Mouse (Mus musculus) layer of hippocampus, adult 11-12 months (tissue): ENCODE results near the gene Pkhd1.
"Not testable (repeated sequence)": the region's sequence is repeated elsewhere in the genome, so short reads cannot be mapped to it uniquely, and the experiment has no call there.

ENCODE experiments used
- DNase-seq: peaks from one replicate; pipeline ENCODE4 v3.0.0; 2022; ENCODE audit warnings: low spot score

Gene Pkhd1

DNA sequence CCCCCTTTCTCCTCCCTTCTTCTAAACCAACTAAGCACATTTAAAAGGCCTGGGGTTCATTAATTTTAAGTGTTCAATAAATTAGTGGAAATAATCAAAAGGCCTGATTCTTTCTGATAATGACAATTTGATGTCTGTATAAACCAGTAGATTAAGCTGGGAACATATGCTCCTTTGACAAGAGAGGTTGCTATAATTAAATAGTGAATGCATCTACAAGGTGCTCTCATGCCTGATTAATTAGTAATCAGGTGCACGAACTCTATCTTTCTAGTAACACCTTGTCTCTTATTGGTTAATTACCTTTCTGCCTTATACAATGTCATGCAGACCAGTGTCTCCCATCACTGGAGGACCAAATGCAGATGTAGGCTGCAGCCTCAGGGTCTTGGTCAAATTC is 329.2 kb downstream of the Pkhd1 start:
- no peak for DNase-seq

DNA sequence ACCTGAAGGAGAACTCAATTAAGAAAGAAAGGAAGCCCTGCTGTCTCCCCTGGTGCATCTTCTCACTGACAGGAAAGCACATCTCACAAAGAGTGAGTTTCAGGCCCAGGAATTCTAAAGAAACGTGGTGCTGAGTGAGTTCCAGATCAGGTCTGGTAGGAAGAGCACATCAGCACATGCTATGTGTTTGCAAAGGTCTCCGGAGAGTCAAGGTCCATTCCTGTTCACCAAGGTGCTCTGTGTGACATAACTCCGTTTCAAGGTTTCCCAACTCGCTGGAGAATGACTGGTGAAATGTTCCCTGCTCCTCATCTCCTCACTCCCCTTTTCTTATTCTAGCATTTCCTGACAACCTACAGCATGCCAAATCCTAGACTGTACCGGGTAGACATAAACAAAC is 357.5 kb downstream of the Pkhd1 start:
- DNase-seq: no peak

DNA sequence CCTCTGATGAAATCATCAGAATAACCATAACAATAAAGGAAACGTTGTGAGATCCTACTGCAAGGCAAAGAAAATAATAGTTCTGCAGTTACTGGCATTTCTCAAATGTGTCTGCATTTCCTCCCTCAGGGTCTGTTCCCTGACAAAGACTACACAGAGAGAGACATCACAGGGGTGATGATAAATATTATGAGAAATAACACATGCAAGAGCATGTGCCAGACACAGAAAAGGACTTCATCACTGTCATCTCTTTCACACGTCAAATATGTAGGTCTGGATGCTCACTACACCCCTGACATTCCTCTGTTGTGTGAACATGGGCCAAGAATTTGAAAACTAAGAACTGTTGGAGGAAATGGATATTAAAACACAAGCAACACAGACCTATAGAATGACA is 369.7 kb downstream of the Pkhd1 start:
- no peak for DNase-seq

DNA sequence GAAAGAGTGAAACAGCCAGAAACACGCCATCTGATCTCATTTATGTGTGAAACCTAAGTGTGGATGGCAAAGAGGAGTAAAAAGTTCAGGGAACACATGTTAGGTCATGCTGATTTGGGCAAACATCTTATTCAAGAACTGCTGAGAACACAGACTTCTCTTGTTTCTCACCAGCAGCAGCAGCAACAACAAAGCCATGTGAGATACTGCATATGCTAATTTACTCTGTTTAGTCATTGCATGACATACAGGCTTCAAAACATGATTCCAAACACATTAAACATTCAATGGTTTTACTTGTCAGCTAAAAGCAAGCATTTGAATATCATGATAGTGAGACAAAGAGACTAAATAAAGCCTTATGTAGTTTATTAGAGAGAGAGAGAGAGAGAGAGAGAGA is 401.2 kb downstream of the Pkhd1 start:
- no peak for DNase-seq

DNA sequence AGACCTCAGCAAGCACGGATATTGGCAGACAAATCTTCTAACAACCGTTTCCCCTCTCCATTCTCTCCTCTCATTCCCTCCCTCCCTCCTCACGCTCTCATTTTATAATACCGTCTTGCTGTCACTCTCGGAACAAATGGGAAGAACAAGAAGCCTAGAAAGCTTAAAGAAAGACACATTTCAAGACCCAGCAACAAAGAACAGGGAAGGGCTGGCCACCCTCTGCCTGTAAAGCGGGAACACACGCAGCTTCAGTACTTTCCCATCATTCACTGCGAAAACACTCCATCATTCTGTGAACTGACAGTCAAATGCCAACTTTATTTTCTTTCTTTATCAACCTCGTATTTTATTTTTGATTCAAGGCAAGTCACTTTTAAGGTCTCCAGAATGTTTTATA is 427.4 kb downstream of the Pkhd1 start:
- no peak for DNase-seq

DNA sequence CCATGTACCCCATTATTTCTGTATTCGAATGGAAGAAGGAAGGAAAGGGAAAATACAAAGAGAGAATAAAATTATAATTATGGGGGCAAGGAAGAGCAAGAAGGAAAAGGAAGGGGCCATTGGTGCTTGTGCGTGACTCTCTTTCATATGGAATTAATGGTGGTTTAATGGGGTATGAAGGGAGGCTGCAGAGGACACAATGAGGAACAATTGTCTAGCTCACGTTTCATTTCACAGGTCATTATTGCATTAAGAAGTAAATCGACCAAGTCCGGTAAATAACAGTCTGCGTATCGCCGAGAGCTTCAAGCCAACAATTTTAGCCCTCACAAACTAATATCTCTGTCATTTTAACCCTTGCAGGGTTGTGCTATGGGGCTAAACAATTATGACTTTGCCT is 437.7 kb downstream of the Pkhd1 start:
- DNase-seq: no peak

DNA sequence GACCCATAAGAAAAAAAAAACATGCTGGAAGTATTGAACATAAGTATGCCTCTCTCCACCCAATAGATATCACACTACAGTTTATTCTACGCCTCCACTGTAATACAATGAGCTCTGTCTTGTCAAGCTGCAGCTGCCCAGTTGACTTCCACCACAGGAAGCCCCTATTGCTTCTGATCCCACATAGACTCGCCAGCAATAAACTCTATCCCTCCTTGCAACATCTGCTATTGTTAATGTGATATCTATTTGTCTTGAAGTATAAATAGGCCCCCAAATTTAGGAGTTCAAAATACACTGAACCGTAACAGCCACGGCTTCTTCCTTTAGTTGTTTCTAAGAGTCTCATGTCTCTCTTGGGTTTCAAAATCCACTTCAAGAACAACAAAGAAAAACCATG is 446.7 kb downstream of the Pkhd1 start:
- DNase-seq: no peak

DNA sequence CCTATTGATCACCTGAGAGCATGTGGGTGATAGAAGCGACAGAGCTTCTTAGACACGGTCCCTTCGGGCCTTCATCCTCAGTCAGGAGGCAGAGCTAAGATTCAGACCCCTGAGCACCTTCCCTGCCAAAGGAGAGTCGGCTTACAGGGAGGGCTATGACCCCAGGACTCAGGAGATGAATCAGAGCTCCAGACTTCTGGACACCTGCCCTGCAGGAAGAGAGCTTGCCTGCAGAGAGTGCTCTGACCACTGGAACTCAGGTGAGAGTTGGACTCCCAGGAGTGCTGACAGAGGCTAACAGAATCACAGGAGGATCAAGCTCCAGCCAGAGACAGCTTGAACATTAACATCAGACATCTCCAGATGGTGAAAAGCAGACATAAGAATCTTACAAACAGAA is 467.2 kb downstream of the Pkhd1 start:
- DNase-seq: not testable (repeated sequence)

DNA sequence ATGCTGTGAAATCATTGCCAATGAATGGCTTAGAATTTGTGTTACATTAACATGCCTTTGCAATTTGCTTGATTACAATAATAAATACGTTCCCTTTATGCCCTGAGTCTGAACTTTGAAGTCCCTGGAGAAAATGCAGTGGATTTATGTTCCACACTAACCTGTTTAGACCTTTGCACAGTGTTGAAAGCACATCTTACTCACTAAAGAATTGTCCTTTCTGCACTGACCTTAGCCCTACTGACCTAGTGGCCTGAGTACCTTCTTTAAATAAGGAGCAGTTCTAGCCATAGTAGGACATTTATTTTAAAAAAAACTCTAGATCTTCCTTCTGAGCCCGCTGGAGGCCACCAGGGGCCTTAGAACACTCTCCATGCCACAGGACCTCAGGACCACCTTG is 467.8 kb downstream of the Pkhd1 start:
- no peak for DNase-seq

DNA sequence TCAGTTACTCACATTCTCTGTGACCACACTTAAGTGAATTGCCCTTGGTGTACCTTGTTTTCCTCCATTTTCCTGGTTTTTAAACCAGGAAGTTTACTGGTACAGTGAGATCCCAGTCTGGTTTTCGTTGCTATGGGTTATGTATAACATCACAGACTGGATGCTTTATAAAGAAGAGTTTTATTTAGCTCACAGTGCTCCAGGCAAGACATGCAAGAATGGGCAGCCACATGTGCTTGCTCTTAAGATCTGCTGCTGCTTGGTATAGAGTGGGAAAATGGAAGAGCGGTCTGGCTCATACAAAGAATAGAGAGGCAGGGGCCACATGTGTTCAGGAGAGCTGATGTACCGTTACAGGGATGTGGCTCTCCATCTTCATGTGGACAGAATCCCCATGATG is 481.7 kb downstream of the Pkhd1 start:
- DNase-seq: no peak

DNA sequence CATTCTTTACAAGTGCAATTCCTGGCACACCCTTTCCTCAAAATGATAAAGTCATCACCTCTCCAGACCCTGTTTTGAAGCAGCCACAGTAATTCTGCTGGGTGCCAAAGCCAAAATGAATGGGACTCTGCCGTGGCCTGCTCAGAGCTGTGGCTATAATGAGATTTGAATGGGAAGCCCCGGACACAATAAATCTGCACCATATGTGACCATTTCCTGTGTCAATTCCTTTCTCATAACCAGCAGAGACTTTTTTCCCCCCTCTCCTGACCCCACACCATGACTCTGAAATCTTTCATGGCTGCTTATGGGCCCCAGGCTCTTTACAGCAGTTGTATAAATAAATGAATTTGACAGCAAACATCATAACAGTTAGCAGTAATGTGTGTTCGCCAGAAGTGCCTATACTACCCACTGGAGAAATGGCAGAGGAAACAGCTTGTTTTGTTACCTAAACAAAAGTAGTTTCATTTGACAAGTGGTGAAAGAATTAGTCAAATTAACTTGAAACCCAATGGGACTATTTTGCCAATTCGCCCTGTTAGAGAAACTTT is 482.7 kb downstream of the Pkhd1 start:
- DNase-seq: no peak

DNA sequence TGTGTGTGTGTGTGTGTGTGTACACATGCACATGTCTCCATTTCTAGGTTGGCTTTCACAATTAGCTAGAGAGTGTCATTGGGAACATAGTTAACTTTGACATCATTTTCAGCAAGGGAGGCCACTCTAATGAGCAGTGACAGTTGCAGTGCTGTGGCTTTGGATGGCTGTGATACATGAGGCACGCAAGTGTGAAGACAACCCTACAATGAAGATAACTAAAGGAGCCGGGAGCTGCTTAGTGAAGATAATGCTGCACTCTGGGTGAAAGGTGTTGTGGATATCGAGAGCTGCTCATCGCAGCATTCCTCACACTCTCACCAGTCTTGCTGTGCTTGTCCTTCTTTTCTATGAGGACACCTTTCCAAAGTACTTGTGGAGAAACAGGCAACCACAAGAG is 484.2 kb downstream of the Pkhd1 start:
- no peak for DNase-seq

DNA sequence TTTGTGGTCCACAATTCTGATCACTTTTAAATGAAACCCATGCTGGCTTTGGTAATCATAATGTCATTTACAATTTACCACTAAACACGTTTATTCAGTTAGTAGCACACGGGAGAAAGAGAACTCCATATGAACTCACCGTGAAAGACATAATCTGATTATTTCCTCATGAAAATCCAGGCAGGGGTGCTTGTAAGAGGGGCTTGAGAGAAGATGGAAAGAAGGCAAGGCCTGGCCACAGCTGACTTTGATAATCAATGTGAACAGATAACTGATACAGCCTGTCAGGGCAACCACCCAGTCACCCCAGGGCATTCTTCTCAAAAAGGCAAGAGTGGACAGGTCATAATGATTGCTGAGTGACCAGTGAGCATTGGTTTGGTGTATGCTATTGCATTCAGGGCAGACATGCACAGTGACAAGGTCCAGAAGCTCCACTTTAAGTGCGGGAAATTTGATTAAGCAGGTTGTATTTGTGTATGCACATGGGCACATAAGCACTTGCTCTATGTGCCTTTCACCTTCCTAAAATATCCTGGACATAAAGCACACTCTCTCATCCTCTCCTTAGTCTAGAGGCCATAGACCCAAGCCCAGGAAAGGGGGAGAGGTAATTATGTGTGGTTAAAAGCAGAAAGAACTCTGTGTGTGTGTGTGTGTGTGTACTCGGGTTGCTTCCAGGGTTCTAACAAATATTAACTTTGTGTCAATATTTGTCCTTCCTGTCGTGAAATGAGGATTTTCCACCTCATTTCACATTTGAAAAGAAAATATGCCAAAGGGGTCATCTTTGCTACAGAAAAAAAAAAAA is 485.9 kb downstream of the Pkhd1 start:
- no peak for DNase-seq

DNA sequence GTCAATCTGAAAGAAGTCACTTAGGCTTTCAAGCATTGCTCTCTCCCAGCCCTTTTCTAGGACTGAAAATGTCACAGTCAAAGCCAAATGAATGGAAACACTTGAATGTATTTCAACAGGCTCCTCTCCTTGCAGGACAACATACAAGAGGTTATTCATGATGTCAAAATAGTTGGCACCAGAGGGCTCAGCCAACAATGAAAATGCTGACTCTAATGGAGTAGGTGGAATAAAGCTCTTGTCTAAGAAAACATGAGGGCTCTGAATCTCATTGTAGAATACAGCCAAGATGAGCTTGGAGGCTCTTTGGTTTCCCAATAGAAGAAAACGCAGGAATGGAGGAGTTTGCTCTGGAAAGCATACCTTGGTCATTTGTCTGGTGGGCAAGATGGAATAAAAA is 500.5 kb downstream of the Pkhd1 start:
- DNase-seq: no peak

DNA sequence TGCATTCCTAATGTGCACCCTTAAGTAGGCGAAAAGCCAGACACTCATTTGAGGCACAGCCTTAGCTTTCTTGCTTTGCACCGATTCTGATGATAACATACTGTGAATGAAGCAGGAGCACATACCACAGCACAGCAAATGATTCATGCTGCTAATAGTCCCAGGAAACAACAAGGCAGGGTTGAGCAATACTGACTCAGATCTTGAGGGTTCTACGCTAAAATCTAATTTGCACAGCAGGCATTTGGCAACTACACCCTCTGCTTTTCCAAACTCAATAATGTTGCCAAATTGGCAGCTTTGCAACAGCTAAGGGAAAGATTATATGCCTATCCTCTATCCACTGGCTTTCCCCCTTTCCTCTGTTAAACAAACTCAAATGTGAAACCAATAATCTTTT is 548.1 kb downstream of the Pkhd1 start:
- peak; percentile 62 for DNase-seq

DNA sequence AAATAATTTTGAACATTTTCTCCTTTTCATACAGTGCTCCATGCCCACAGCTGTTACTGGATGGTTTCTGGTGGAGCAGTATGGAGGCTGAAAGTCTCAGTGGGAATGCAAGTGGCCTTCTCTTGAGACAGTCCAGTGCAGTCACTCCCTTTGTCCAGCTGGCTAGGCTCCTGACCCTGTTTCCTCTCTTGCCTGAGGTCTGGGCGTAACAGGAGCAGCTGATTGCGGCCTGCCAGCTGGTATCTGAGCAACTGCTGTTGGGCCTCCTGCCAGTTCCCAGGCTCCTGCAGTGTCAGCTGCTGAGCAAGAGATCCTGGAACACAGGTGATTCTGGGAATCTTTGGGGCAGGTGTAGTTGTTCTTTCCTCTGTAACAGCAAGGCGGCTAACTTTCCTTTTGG is 559.6 kb downstream of the Pkhd1 start:
- DNase-seq: no peak

DNA sequence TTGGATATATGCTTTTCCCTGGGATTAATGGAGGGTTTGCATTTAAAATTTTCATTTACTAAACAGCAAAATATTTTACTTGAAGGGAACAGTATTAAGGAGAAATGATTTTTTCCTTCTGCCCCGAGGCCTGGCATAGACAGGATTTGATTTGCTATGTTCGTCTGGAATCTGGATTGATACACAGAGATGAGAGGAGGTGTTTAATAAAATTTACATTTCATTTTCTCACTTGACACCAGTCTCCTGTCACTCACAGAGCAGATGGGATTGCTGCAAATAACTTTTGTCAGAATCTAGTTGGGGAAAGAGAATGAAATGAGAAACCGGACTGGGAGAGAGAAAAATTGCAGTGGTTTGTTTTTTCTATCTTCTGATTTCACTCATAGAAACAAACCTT is 578.5 kb downstream of the Pkhd1 start:
- DNase-seq: no peak

DNA sequence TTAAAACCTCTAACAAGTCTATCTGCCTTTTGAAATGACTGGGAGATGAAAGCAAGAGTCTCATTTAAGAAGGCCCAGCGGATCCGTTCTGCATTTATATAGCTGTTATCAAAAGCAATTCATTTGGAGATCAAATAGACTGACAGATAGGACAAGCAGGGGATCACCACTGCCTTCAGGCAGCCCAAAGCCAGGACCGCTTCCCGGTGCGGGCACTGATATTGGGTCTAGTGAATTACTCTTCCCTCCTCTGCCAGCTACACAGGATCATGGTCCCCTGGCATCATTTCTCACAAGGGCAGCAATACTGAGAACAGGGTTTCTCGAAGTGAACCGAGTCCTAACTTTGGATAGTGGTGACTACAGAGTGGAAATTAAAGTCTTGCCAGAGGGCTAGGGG is 582.6 kb downstream of the Pkhd1 start:
- no peak for DNase-seq

DNA sequence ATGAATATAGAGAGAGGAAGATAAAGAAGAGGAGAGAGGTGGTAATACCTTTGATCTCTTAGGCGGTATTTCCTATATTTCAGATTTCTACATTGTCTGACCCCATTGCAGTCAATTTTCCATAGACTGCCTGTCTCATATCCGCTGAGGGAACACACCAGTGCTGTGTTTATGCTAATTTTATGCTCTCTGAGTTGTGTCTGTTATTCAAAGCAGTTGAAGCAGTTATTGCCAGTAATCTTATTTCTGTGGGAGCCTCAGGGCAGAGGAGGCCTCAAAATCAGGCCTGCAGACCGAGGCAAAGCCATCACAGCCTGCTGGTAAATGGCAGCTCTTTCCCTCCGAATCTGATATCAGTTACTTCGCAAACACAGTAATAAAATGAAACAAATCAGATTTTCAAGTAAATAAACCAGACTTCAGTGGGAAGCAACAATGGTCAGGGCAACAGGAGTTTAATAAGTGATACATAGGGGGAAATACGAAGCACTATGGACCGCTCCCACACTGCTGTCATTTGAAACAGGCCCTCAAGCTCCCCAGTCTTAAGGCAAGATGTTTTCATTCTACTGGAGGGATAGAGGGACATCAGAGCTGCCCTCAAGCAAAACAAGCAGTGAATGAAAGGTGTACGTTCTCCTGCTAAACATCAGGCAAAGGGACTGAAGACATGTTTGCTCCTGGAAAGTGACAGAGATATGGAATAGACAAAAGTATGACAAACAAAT is 599.5 kb downstream of the Pkhd1 start:
- DNase-seq: no peak

DNA sequence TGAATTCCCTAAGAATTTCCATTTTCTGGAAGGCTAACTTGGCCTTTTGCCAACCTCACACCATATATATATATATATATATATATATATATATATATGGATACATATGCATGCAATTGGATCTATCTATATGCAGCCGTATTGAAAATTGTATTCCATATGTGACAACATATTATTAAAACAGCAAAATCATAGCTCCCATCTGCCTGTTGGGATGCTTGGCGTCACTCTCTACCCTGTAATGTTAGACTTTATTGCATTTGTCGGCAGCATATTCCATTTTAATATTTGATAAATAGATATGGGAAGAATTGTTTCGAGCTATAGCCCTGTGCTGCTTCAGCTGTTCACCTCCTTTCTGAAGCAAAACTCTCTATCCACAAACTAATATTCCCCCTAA is 600.2 kb downstream of the Pkhd1 start:
- no peak for DNase-seq
